In genomic region chr11:101082208-101083082, GRCm38 (mm10) we compare ENCODE assay signal across 8 mouse cellular contexts. TPM values are rescaled to one million over a fixed set of nuclear protein-coding genes. Genes with fewer than 3 reads are reported as not detected.
DNase-seq lines count a peak whose midpoint lies in the region; ATAC-seq and TF ChIP-seq lines count a peak whose summit lies in the region.

Gene Coasy, plus strand, starts transcription at chr11:101082565.

- peak within 1 kb of the TSS; percentile 76 for H3K9ac ChIP-seq in heart, embryonic 15.5 days
- H3K9ac ChIP-seq in liver, embryonic 14.5 days (replicated peaks), result peak within 1 kb of the TSS; percentile 89
- H3K9ac ChIP-seq in neural tube, embryonic 11.5 days (ENCODE audit: low read length), result peak within 1 kb of the TSS; percentile 89
- H3K9ac ChIP-seq in stomach, postnatal 0 days (ENCODE audit: low read length), result peak within 1 kb of the TSS; percentile 73

- H3K27ac ChIP-seq in forebrain, embryonic 10.5 days, result peak within 1 kb of the TSS; percentile 93
- H3K27ac ChIP-seq in heart, embryonic 15.5 days, result peak within 1 kb of the TSS; percentile 90
- H3K27ac ChIP-seq in liver, embryonic 14.5 days, result peak within 1 kb of the TSS; percentile 85
- peak within 1 kb of the TSS; percentile 87 for H3K27ac ChIP-seq in neural tube, embryonic 11.5 days (ENCODE audit: low read depth, low read length)
- H3K27ac ChIP-seq in stomach, postnatal 0 days (replicated peaks), result peak within 1 kb of the TSS; percentile 91

- no peak for TF ChIP-seq EP300 in liver, embryonic 14.5 days (IDR thresholded peaks at IDR 0.05; ENCODE audit: low read depth)
- no peak for TF ChIP-seq EP300 in stomach, postnatal 0 days (optimal IDR thresholded peaks at IDR 0.05)

- WGBS in forebrain, embryonic 10.5 days, result under 1% methylated on average over 51 of the region's 51 CpGs
- WGBS in heart, embryonic 15.5 days, result under 1% methylated on average over 51 of the region's 51 CpGs
- under 1% methylated on average over 51 of the region's 51 CpGs for WGBS in liver, embryonic 14.5 days (ENCODE audit: insufficient replicate concordance)
- WGBS in neural tube, embryonic 11.5 days, result under 1% methylated on average over 51 of the region's 51 CpGs
- WGBS in stomach, postnatal 0 days, result under 1% methylated on average over 51 of the region's 51 CpGs

- peak; percentile 81 for ATAC-seq in heart, embryonic 15.5 days (replicated peaks; ENCODE audit: insufficient number of reproducible peaks, insufficient read depth, low FRiP score, low read depth)
- ATAC-seq in liver, embryonic 14.5 days (ENCODE audit: insufficient read depth), result peak; percentile 87
- peak; percentile 79 for ATAC-seq in neural tube, embryonic 11.5 days (ENCODE audit: insufficient read depth, low FRiP score, low TSS enrichment)
- ATAC-seq in stomach, postnatal 0 days (ENCODE audit: low FRiP score, low TSS enrichment), result peak; percentile 90

- H3K4me3 ChIP-seq in forebrain, embryonic 10.5 days, result peak within 1 kb of the TSS; percentile 91
- peak within 1 kb of the TSS; percentile 71 for H3K4me3 ChIP-seq in heart, embryonic 15.5 days
- peak within 1 kb of the TSS; percentile 81 to 82 for H3K4me3 ChIP-seq in liver, embryonic 14.5 days (ENCODE audit: insufficient read depth in 1 of 2, low read depth in 2 of 2, low read length in 2 of 2)
- H3K4me3 ChIP-seq in neural tube, embryonic 11.5 days (ENCODE audit: low read depth, low read length), result peak within 1 kb of the TSS; percentile 85
- peak within 1 kb of the TSS; percentile 56 for H3K4me3 ChIP-seq in stomach, postnatal 0 days (ENCODE audit: low read depth, low read length)

- peak; percentile 65 for TF ChIP-seq CTCF in liver, embryonic 14.5 days (IDR thresholded peaks at IDR 0.05; ENCODE audit: low read depth)
- peak; percentile 71 for TF ChIP-seq CTCF in stomach, postnatal 0 days (IDR thresholded peaks at IDR 0.05; ENCODE audit: low read depth)

- peak within 1 kb of the TSS; percentile 93 for H3K4me2 ChIP-seq in heart, embryonic 15.5 days
- H3K4me2 ChIP-seq in liver, embryonic 14.5 days (ENCODE audit: low read depth), result peak within 1 kb of the TSS; percentile 98
- H3K4me2 ChIP-seq in neural tube, embryonic 11.5 days (ENCODE audit: low read depth), result peak within 1 kb of the TSS; percentile 98
- peak within 1 kb of the TSS; percentile 94 for H3K4me2 ChIP-seq in stomach, postnatal 0 days (replicated peaks; ENCODE audit: low read depth)

- no peaks in the 10 kb centered on the region for H3K9me3 ChIP-seq in forebrain, embryonic 10.5 days
- no peaks in the 10 kb centered on the region for H3K9me3 ChIP-seq in heart, embryonic 15.5 days (replicated peaks)
- H3K9me3 ChIP-seq in liver, embryonic 14.5 days (ENCODE audit: control insufficient read depth, low read length), result no peaks in the 10 kb centered on the region
- no peaks in the 10 kb centered on the region for H3K9me3 ChIP-seq in neural tube, embryonic 11.5 days (ENCODE audit: control insufficient read depth, low read length)
- H3K9me3 ChIP-seq in stomach, postnatal 0 days (ENCODE audit: control insufficient read depth, low read length), result no peaks in the 10 kb centered on the region

- H3K36me3 ChIP-seq in forebrain, embryonic 10.5 days (replicated peaks), result peaks cover 23% of the 10 kb centered on the region
- 0 out of 2 replicates have a peak, but pooled peaks cover 5% of the 10 kb centered on the region for H3K36me3 ChIP-seq in heart, embryonic 15.5 days
- no peaks in the 10 kb centered on the region for H3K36me3 ChIP-seq in liver, embryonic 14.5 days (replicated peaks; ENCODE audit: control insufficient read depth, insufficient read depth, low read depth)
- no peaks in the 10 kb centered on the region for H3K36me3 ChIP-seq in neural tube, embryonic 11.5 days (ENCODE audit: control insufficient read depth, insufficient read depth, low read length)
- no peaks in the 10 kb centered on the region for H3K36me3 ChIP-seq in stomach, postnatal 0 days (ENCODE audit: control insufficient read depth, insufficient read depth, low read length)

- DNase-seq in CD8-positive naive resting alpha-beta T cell, adult 2 months (ENCODE audit: low read depth in 2 of 2, low spot score in 2 of 2), result peak; percentile 70 to 79
- peak; percentile 69 for DNase-seq in c-Kit-negative CD71-positive TER-119-positive erythroid progenitor cells, embryonic 14.5 days (ENCODE audit: low read depth, low spot score)
- DNase-seq in forebrain, embryonic 10.5 days (ENCODE audit: extremely low spot score, low spot score), result peak; percentile 96
- peak; percentile 88 to 94 for DNase-seq in kidney, postnatal 25 days
- peak; percentile 77 to 81 (median 79) for DNase-seq in liver, embryonic 14.5 days (ENCODE audit: low read depth in 3 of 3, low spot score in 3 of 3)
- peak; percentile 89 for DNase-seq in neural tube, embryonic 11.5 days (ENCODE audit: low spot score)
- peak; percentile 96 for DNase-seq in stomach, postnatal 0 days (ENCODE audit: low spot score)

- H3K4me1 ChIP-seq in forebrain, embryonic 10.5 days, result peaks cover 58% of the 10 kb centered on the region
- peaks cover 40% of the 10 kb centered on the region for H3K4me1 ChIP-seq in heart, embryonic 15.5 days (replicated peaks)
- H3K4me1 ChIP-seq in liver, embryonic 14.5 days (replicated peaks; ENCODE audit: control insufficient read depth in 2 of 2, insufficient read depth in 2 of 2, low read length in 1 of 2), result peaks cover 23 to 25% of the 10 kb centered on the region in 2 experiments
- peaks cover 20% of the 10 kb centered on the region for H3K4me1 ChIP-seq in neural tube, embryonic 11.5 days (ENCODE audit: control insufficient read depth, insufficient read depth, low read length)
- peaks cover 3% of the 10 kb centered on the region; the same call in 1 of the 2 replicates for H3K4me1 ChIP-seq in stomach, postnatal 0 days (replicated peaks; ENCODE audit: control insufficient read depth, insufficient read depth)

- peaks cover 46% of the 10 kb centered on the region for H3K27me3 ChIP-seq in forebrain, embryonic 10.5 days (ENCODE audit: poor library complexity, severe bottlenecking)
- peaks cover 38% of the 10 kb centered on the region for H3K27me3 ChIP-seq in heart, embryonic 15.5 days
- peaks cover 39% of the 10 kb centered on the region for H3K27me3 ChIP-seq in liver, embryonic 14.5 days (ENCODE audit: control insufficient read depth, insufficient read depth, low read length)
- H3K27me3 ChIP-seq in neural tube, embryonic 11.5 days (ENCODE audit: control insufficient read depth, insufficient read depth, low read length), result peaks cover 39% of the 10 kb centered on the region
- peaks cover 9% of the 10 kb centered on the region; the same call in 1 of the 2 replicates for H3K27me3 ChIP-seq in stomach, postnatal 0 days (ENCODE audit: control insufficient read depth, insufficient read depth, low read length)

RNA-seq across cellular contexts. Expression of gene Coasy, which starts in this region (rescaled TPM):
- 51.4 and 53.3 TPM in 2 replicates for polyA plus RNA-seq in forebrain, embryonic 10.5 days (2016; fragmentation: Nextera tagmentation; extraction: Ambion mirVana)
- 26.6 and 29.0 TPM in 2 replicates for polyA plus RNA-seq in heart, embryonic 15.5 days (2015; fragmentation: Nextera tagmentation; extraction: Ambion mirVana)
- 16.2 and 16.7 TPM in 2 replicates for polyA plus RNA-seq in liver, embryonic 14.5 days (2012; rRNA removed)
- polyA plus RNA-seq in liver, embryonic 14.5 days (2014; fragmentation: Nextera tagmentation; extraction: Ambion mirVana), result 17.7 and 19.9 TPM in 2 replicates
- 55.5 and 55.9 TPM in 2 replicates for polyA plus RNA-seq in neural tube, embryonic 11.5 days (2014; fragmentation: Nextera tagmentation; extraction: Ambion mirVana)
- 26.4 and 26.8 TPM in 2 replicates for polyA plus RNA-seq in stomach, postnatal 0 days (2015; fragmentation: Nextera tagmentation; extraction: Ambion mirVana)

Comparison
In these comparisons a context has a peak if more than half of its experiments do, and no peak if none do; other contexts are left out.
1. Peak in every context shown above with its lines: DNase-seq, ATAC-seq, H3K4me3 ChIP-seq and H3K27ac ChIP-seq.